Mouse (Mus musculus): ENCODE measurements around the gene Hspa1a.
"Not testable (repeated sequence)": the region's sequence is repeated elsewhere in the genome, so short reads cannot be mapped to it uniquely, and the experiment has no call there.

Hspa1a gene

DNA sequence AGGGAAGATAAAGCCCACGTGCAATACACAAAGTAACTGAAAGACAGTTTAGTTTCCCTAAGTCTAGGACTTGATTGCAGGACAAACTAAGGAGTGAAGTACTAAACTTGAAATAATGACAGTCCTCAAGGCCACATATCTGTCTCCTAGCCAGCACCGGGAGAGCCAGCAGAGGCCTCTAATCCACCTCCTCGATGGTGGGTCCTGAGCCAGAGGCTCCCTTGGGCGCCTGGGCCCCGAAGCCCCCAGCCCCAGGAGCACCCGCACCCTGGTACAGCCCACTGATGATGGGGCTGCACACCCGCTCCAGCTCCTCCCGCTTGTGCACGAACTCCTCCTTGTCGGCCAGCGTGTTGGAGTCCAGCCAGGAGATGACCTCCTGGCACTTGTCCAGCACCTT is 2.1 kb downstream of the Hspa1a start, which contains the start of gene Gm20481:
Gene Gm20481 (plus strand): TSS at position 91 of the 400 bp plus-strand sequence.
- not testable (repeated sequence) for DNase-seq (ENCODE audit: low read depth, low spot score)

DNA sequence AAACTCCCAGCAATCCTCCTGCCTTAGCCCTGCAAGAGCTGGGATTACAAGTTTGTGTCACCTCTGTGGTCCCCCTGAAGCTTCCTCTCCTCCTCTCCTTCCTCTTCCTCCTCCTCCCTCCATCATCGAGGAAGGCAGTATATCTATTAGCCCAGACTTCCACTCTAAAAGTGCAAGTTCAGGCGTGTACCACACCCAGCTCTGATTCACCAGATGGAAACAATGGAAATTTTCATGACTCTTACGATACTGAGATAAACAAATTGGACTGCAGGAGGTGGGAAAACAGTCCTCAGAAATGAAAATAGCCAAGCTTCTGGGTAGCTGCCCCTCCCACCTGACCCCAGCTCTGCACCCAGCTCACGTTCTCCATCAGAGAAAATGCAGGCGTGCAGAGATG is 6.3 kb downstream of the Hspa1a start:
- no peak for DNase-seq (ENCODE audit: low read depth, low spot score)

DNA sequence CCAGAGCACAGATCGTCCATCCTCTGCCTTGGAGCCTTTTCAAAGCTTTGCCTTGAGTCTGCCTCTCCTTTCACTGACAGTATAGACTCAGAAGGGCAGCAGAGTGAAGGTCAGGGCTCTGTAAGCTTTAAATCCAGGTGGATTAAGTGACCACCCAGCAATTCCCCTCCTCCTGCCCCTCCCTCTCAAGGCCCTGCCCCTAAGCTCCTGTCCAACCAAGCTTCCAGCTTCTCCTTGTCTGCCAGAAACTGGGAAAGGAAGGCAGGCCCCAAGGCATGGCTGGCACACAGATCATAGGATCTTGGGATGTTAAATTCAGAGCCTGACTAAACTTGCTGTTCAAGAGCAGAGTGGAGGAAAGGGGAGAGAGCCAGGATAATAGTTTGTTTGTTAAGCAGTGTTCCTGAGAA is 7.3 kb downstream of the Hspa1a start:
- peak; percentile 48 for DNase-seq (ENCODE audit: low read depth, low spot score)

DNA sequence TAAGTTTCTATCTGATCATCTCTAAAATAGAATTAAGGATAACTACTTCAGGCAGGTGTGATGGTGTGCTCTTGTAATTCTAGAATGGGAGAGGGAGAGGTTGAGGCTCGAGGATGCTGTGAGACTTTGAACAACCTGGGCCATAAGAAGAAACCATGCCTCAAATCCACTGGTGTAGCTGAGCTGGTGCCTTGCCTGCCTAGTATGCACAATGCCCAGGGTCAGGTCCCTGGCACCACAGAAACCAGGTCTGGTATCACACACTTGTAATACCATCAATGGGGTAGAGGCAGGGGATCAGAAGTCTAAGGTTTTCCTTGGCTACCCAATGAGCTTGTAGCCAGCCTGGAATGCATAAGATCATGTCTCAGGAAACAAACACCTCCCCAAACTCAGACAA is 9.1 kb downstream of the Hspa1a start:
- DNase-seq (ENCODE audit: low read depth, low spot score) = no peak

DNA sequence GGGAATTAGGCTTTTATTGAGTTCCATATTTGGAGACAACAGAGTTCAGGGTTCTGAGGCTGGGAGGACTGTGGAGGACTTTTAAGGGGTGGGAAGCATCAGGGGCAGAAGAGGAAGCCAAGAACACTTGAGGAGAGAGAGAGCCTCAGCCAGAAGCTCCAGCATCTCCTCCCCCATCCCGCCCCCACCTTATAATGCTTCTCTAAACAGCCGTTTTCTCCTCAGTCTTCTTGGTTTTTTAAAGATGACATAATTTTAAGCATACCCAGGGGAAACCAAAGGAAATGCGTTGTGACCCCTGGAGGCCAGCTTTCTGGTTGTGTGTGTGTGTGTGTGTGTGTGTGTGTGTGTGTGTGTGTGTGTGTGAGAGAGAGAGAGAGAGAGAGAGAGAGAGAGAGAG is 9.8 kb downstream of the Hspa1a start:
- no peak for DNase-seq (ENCODE audit: low read depth, low spot score)

DNA sequence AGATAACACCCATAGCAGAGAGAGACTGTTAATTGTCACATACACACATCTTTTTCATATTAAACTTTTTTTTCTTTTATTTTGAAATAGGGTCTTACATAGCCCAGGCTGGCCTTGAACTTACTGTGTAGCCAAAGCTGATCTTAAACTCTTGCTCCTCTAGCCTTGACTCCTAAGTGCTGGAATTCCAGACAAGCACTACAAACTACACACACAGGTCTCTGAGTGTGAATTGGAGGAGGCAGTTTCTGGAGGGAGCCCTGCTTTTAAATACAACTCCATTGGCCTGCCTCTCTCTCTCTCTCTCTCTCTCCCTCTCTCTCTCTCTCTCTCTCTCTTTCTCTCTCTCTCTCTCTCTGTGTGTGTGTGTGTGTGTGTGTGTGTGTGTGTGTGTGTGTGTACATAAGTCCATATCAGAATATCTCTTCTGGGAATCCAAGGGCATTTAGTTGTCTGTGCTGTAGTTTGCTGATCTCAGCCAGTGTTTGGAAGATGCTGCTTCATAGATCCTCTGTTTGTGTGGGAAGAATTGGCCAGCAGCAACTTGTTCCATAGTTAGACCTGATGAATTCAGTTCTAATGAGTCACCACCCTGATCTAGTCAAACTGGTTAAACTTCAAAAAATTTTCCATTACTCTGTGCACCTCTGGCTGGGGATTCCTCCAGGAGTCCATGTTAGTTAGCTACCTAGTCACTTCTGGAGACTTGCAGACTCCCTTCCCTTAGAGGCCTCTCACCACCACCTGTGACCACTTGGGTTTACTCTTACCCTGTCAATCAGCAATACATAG is 11.1 kb downstream of the Hspa1a start:
- DNase-seq (ENCODE audit: low read depth, low spot score) = no peak

DNA sequence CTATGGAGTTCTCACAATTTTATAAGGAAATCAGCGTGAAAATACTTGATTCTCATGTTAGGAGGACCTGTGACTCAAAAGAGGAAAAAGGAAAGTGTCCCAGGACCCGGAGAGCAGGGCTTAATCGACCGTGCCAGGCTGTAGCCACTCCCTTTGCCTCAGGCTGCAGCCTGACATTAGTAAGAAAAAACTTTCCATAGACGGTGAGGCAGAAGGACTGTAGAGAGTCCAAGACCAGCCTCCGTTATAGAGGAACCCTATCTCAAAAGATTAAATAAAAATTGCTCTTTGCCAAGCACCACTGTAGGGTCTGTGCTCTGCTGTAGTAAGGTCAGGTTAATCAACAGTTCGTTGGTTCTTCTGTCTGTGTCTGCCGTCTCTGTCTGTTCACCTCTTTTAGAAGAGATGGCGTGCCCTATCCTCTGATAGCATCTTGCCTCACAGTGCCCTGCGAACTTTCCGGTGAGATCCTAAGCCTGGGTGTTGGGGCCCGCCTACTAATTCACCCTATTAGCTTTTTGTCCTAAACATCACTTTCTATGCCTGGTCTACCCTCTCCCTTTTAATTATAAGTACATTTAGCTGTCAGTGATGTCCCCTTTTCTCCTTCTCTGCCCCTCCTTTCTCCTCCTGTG is 12.0 kb downstream of the Hspa1a start:
- no peak for DNase-seq (ENCODE audit: low read depth, low spot score)

DNA sequence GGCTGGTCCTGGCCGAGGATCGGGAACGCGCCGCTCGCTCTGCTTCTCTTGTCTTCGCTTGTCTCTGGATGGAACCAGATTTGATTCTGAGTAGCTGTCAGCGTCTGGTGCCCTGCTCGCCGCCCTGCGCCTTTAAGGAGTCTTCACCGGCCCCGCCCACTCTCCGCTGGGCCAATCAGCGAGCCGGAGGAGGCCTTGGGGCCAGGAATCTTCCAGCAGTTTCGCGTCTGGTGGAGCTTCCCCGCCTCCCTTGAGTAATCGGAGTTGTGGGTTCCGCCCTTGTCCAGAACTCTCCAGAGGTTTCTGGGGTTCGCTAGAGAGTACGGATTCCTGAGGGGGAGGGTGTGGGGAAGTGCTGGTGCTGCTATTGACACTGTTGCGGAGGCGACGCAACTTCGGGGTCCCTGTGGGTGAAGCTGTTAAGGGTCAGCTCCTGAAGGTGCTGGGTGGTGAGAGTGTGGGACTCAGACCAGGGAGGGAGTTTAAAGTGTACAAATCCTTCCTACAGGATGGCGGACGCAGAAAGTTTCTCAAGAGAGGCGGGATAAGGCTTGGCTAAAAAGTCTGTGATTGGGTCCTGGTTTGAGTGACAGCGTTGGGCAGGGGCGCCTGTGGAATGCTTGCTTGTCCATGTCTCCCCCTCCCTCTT is 12.7 kb downstream of the Hspa1a start, which contains the start of gene Hspa1b:
Gene Hspa1b (minus strand): TSS at position 109 of the 649 bp plus-strand sequence.
- DNase-seq (ENCODE audit: low read depth, low spot score) = peak; percentile 89

DNA sequence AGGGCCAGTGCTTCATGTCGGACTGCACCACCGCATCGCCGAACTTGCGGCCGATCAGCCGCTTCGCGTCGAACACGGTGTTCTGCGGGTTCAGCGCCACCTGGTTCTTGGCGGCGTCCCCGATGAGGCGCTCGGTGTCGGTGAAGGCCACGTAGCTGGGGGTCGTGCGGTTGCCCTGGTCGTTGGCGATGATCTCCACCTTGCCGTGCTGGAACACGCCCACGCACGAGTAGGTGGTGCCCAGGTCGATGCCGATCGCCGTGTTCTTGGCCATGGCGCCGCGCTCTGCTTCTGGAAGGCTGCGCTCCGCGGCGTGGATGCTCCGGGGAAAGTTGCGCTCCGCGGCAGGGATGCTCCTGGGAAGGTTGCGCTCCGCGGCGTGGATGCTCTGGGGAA is 13.2 kb downstream of the Hspa1a start:
- DNase-seq (ENCODE audit: low read depth, low spot score) = not testable (repeated sequence)

DNA sequence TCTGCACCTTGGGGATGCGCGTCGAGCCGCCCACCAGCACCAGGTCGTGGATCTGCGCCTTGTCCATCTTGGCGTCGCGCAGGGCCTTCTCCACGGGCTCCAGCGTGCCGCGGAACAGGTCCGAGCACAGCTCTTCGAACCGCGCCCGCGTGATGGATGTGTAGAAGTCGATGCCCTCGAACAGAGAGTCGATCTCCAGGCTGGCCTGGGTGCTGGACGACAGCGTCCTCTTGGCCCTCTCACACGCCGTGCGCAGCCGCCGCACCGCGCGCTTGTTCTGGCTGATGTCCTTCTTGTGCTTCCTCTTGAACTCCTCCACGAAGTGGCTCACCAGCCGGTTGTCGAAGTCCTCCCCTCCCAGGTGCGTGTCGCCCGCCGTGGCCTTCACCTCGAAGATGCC is 14.0 kb downstream of the Hspa1a start:
- DNase-seq (ENCODE audit: low read depth, low spot score) = not testable (repeated sequence)

DNA sequence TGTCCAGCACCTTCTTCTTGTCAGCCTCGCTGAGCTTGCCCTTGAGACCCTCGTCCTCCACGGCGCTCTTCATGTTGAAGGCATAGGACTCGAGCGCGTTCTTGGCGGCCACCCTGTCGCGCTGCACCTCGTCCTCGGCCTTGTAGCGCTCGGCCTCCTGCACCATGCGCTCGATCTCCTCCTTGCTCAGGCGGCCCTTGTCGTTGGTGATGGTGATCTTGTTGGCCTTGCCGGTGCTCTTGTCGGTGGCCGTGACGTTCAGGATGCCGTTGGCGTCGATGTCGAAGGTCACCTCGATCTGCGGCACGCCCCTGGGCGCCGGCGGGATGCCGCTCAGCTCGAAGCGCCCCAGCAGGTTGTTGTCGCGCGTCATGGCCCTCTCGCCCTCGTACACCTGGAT is 14.7 kb downstream of the Hspa1a start:
- not testable (repeated sequence) for DNase-seq (ENCODE audit: low read depth, low spot score)

DNA sequence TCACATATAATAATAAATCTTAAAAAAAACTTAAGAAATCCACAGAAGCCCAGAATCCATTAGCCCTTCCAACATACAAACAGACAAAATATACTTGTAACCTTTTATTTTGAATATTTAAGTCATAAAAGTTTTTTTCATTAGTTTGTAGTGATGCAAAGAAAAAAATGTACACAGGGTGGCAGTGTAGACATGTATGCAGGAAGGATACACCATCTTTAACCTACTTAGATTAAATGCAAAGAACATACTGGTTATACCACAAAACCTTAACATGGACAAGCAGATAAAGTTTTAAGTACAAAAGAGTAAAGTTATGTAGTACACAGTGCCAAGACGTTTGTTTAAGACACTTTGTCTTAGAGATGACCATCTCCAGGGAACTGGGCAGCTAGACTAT is 15.6 kb downstream of the Hspa1a start:
- no peak for DNase-seq (ENCODE audit: low read depth, low spot score)

DNA sequence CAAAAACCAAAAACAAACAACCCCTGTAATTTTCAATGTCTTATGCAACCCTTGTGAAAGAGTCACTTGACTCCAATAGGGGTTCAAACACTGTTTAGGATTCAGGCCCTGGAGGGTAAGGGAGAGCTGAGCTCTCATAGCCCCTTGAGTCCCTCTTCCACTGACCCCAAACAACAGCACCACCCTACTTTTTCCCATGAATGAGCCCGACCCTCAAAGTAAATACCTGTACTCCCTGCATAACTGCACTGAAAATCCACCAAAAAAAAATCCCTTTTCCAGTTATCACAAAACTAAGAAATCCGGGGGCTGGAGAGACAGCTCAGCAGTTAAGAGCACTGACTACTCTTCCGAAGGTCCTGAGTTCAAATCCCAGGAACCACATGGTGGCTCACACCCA is 16.1 kb downstream of the Hspa1a start:
- DNase-seq (ENCODE audit: low read depth, low spot score) = no peak

DNA sequence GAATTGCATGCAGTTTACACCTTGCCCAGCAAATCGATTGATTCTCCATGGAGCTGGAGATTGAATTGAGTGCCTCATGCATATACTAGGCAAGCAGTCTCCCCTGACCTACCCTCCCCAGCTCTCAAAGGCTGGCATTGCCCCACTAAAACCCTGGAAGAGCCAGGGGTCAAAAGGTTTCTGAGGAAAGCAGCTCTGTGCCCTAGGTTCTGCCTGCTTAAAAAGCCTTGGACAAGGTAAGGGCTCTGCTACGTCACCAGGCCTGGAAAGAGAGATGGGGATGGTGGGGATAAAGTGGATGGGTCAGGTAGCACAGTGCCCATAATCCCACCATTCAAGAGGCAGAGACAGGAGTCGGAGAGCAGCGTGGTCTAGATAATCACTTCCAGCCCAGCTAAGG is 17.1 kb downstream of the Hspa1a start:
- DNase-seq (ENCODE audit: low read depth, low spot score) = no peak

DNA sequence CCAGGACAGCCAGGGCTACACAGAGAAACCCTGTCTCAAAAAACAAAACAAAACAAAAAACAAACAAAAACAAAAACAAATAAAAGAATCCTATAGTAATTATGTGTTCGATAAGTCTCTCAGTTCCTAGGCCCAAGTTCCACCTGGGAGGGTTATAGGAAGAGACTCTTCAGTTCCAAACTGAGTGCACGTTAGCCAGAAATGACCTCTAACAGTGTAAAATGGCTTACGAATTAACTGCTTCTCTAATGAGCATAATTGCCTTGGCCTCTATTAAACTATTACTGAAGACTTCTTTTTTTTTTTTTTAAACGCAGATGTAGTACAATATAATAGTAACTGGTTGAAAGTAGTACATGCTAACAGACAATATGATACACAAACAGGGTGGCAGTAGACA is 18.1 kb downstream of the Hspa1a start:
- no peak for DNase-seq (ENCODE audit: low read depth, low spot score)

DNA sequence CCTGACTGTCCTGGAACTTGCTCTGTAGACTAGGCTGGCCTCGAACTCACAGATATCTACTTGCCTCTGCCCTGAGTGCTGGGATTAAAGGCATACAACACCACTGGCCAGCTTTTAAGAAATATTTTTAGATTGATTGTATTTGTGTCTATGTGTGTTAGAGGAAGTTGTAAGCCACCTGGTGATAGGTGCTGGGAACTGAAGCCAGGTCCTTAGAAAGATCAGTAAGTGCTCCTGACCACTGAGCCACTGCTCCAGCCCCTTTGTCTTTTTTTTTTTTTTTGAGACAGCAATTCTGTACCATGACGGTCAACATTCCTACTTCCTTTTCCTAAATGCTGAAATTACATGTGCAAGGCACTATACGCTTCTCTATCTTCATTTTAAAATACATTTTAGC is 18.7 kb downstream of the Hspa1a start:
- DNase-seq (ENCODE audit: low read depth, low spot score) = peak; percentile 69

DNA sequence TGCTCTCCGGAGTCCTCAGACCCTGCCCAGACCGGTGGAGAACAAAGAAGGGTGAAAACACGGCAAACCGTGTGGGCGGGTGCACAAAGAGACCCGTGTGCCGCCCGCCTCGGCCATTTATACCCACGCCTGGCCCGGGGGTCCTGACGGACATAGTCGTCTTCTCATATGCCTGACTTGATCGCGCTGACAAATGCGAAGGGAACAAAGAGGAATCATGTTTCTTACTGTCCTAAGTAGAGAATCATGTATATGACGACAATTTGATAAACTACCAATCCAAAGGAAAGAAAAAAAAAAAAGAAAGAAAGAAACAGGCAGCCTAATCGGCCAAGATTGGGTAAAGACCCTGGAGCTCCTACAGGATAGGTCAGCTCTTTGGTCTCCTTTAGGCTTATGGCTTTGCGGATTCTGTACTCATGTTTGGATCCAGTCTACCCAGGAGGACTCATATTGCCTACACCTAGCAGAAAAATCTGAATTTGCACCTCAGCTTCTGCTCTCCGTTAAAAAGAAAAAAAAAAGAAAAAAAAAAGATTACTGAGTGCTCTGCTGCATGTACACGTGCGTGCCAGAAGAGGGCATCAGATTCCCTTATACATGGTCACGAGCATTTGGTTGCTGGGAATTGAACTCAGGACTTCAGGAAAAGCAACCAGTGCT is 19.4 kb downstream of the Hspa1a start:
- peak; percentile 86 for DNase-seq (ENCODE audit: low read depth, low spot score)

DNA sequence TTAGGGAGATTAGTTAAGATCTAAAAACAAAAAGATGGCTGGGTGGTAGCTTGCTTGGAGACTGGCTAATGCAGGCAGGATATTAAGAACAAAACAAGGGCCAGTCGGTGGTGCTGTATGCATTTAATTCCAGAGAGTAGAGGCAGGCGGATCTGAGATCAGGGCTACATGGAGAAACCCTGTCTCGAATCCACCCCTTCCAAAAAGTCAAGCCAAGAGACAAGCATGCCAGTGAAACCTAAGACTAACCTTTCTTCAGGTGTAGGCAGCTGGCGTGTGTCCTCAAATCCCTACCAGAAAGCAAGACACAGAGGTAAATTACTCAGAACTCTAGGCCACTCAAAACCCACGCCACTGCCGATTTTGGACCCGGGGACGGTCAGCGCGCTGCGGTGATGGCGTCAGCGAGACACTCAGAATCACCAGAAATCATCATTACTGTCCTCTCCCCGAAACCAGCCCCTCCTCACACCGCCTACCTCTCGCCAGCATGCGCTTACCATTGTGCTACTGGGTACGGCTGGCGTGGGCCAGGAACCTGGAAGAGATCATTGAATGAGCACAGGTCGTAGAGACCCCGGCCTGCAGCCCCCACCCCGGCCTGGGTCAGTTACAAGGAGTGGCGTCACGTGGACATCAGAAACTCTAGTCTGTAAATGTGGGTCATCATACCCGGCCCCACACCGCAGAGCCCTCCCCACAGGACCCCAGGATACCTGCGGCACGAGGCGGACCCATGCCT is 20.1 kb downstream of the Hspa1a start:
- DNase-seq (ENCODE audit: low read depth, low spot score) = no peak

DNA sequence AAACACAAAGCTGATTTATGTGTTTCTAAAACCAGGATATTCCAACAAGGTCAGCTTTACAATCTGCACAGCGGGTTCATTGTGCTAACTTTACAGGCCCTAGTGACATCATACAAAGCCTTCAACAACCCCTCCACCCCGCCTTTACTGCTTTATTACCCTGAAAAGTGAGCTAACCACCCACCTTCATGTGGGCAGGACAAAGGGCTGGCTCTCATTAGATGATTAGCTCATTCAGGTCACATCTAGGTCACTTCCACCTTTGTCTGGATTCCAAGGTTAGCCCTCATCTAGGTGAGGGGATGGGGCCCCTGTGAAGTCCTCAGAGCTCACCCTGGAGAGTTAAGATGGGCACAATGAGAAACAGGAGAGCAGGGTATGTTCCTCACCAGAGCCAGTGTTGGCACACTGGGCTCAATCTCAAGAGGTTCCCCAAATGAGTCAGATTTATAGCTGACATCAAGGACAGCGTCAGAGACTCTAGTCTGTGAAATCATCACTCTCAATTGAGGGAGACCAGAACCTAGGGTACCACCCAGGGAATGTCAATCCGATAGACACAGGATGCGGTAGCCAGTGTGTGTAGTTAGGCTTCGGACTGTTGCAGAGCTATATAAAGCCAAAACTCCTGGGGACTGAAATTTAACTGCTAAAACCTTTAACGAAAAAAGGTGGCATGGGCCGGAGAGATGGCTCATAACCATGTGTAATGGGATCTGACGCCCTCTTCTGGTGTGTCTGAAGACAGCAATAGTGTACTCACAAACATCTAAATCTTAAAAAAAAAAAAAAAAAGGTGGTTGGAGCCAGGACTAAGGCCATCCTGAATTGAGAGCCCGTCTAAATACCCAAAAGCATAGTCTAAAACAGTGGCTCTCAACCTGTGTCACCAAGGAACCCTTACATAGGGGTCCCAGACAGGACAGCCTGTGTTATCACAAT is 21.2 kb downstream of the Hspa1a start:
- DNase-seq (ENCODE audit: low read depth, low spot score) = peak; percentile 80

DNA sequence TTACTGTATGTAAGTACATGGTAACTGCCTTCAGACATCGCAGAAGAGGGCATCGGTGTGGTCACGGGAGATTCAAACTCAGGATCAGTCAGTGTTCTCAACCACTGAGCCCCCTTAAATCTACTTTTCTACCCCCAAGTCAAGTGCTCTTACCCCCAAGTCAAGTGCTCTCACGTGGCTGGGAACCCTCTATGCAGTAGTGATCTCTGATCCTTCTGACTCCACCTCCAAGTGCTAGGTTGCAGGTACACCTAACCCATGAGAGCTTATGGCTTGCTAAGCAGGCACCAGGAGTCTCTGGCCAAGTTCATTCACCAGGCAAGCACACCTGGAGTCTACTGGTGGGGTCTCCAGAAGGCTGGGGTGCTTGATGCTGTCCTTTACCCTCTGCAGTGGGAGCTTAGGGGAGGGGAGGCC is 22.4 kb downstream of the Hspa1a start:
- peak; percentile 85 for DNase-seq (ENCODE audit: low read depth, low spot score)

Data from ES-CJ7 (cell line).